Comparison of ENCODE assay signal across 7 mouse cellular contexts in genomic region chr12:102284618-102285159, GRCm38 (mm10). TPM values are rescaled to one million over a fixed set of nuclear protein-coding genes. Genes with fewer than 3 reads are reported as not detected.
DNase-seq lines count a peak whose midpoint lies in the region; ATAC-seq and TF ChIP-seq lines count a peak whose summit lies in the region.

No protein-coding gene starts in this region.

- peaks cover 41% of the 10 kb centered on the region for H3K4me1 ChIP-seq in liver, embryonic 11.5 days (replicated peaks; ENCODE audit: control insufficient read depth, insufficient read depth, low read length)
- peaks cover 45% of the 10 kb centered on the region for H3K4me1 ChIP-seq in heart, postnatal 0 days (ENCODE audit: control insufficient read depth, insufficient read depth)
- H3K4me1 ChIP-seq in liver, embryonic 12.5 days, result peaks cover 75% of the 10 kb centered on the region
- H3K4me1 ChIP-seq in neural tube, embryonic 15.5 days, result peaks cover 40% of the 10 kb centered on the region

- no peaks in the 10 kb centered on the region for H3K9me3 ChIP-seq in liver, embryonic 11.5 days (ENCODE audit: control insufficient read depth, low read length)
- H3K9me3 ChIP-seq in heart, postnatal 0 days (replicated peaks; ENCODE audit: control insufficient read depth, low read length), result no peaks in the 10 kb centered on the region
- no peaks in the 10 kb centered on the region for H3K9me3 ChIP-seq in liver, embryonic 12.5 days (replicated peaks)
- no peaks in the 10 kb centered on the region for H3K9me3 ChIP-seq in neural tube, embryonic 15.5 days (replicated peaks)

- no peak for DNase-seq in liver, embryonic 11.5 days (ENCODE audit: low spot score)
- no peak for DNase-seq in liver
- no peak for DNase-seq in heart, postnatal 0 days (ENCODE audit: low spot score)
- no peak for DNase-seq in adrenal gland, postnatal 4 days (ENCODE audit: low spot score in 2 of 2)
- no peak for DNase-seq in gastrocnemius, postnatal 4 days (ENCODE audit: low spot score in 2 of 2)

- no peak for TF ChIP-seq EP300 in heart, postnatal 0 days (IDR thresholded peaks at IDR 0.05; ENCODE audit: low read depth)

- H3K27me3 ChIP-seq in liver, embryonic 11.5 days (replicated peaks; ENCODE audit: control insufficient read depth, insufficient read depth, low read length), result no peaks in the 10 kb centered on the region
- no peaks in the 10 kb centered on the region for H3K27me3 ChIP-seq in heart, postnatal 0 days (ENCODE audit: control insufficient read depth, insufficient read depth, low read length)
- peaks cover 22% of the 10 kb centered on the region for H3K27me3 ChIP-seq in liver, embryonic 12.5 days (replicated peaks)
- 0 out of 2 replicates have a peak, but pooled peaks cover 2% of the 10 kb centered on the region for H3K27me3 ChIP-seq in neural tube, embryonic 15.5 days (replicated peaks)

- H3K36me3 ChIP-seq in liver, embryonic 11.5 days (ENCODE audit: control insufficient read depth, insufficient read depth, low read length), result no peaks in the 10 kb centered on the region
- no peaks in the 10 kb centered on the region for H3K36me3 ChIP-seq in heart, postnatal 0 days (replicated peaks; ENCODE audit: control insufficient read depth, insufficient read depth, low read length)
- H3K36me3 ChIP-seq in liver, embryonic 12.5 days, result no peaks in the 10 kb centered on the region
- H3K36me3 ChIP-seq in neural tube, embryonic 15.5 days, result no peaks in the 10 kb centered on the region

- no peak overlapping the region for H3K27ac ChIP-seq in liver, embryonic 11.5 days (ENCODE audit: low read depth, low read length)
- H3K27ac ChIP-seq in heart, postnatal 0 days (ENCODE audit: low read depth), result peak overlapping the region; percentile 79
- H3K27ac ChIP-seq in liver, embryonic 12.5 days, result no peak overlapping the region; the same call in 1 of the 2 replicates
- H3K27ac ChIP-seq in neural tube, embryonic 15.5 days (replicated peaks), result no peak overlapping the region

- 31% methylated on average over 3 of the region's 3 CpGs for WGBS in liver, embryonic 11.5 days
- 29% methylated on average over 3 of the region's 3 CpGs for WGBS in heart, postnatal 0 days
- 16% methylated on average over 3 of the region's 3 CpGs for WGBS in liver, embryonic 12.5 days (ENCODE audit: insufficient replicate concordance)
- 45% methylated on average over 3 of the region's 3 CpGs for WGBS in neural tube, embryonic 15.5 days

- H3K9ac ChIP-seq in liver, embryonic 11.5 days (ENCODE audit: low read depth, low read length), result no peak overlapping the region; the same call in 1 of the 2 replicates
- H3K9ac ChIP-seq in heart, postnatal 0 days (replicated peaks; ENCODE audit: low read depth, low read length), result peak overlapping the region; percentile 78; the same call in 1 of the 2 replicates
- no peak overlapping the region for H3K9ac ChIP-seq in liver, embryonic 12.5 days
- H3K9ac ChIP-seq in neural tube, embryonic 15.5 days (replicated peaks), result no peak overlapping the region

- TF ChIP-seq CTCF in heart, postnatal 0 days (IDR thresholded peaks at IDR 0.05; ENCODE audit: low read depth), result no peak

- peak overlapping the region; percentile 65 for H3K4me3 ChIP-seq in liver, embryonic 11.5 days (ENCODE audit: low read depth, low read length)
- H3K4me3 ChIP-seq in heart, postnatal 0 days (ENCODE audit: low read depth, low read length), result peak overlapping the region; percentile 68
- peak overlapping the region; percentile 61 for H3K4me3 ChIP-seq in liver, embryonic 12.5 days
- H3K4me3 ChIP-seq in neural tube, embryonic 15.5 days (replicated peaks), result peak overlapping the region; percentile 59; the same call in 1 of the 2 replicates

- ATAC-seq in liver, embryonic 11.5 days (replicated peaks; ENCODE audit: low FRiP score), result no peak
- no peak for ATAC-seq in heart, postnatal 0 days (ENCODE audit: insufficient read depth, low read depth)
- ATAC-seq in liver, embryonic 12.5 days, result no peak
- no peak for ATAC-seq in neural tube, embryonic 15.5 days (ENCODE audit: low FRiP score)

- peak overlapping the region; percentile 93 for H3K4me2 ChIP-seq in liver, embryonic 11.5 days
- peak overlapping the region; percentile 84 for H3K4me2 ChIP-seq in heart, postnatal 0 days (ENCODE audit: low read depth, low read length)
- peak overlapping the region; percentile 78 for H3K4me2 ChIP-seq in liver, embryonic 12.5 days
- H3K4me2 ChIP-seq in neural tube, embryonic 15.5 days, result peak overlapping the region; percentile 99

RNA-seq across cellular contexts. Expression of gene Rin3, which starts 1.8 kb away (rescaled TPM):
- polyA plus RNA-seq in liver, embryonic 11.5 days (2014; fragmentation: Nextera tagmentation; extraction: Ambion mirVana), result 10.2 and 12.9 TPM in 2 replicates
- 11.6 and 13.4 TPM in 2 replicates for total RNA-seq in heart, postnatal 0 days (2014; rRNA removed; ENCODE audit: low replicate concordance)
- 4.6 TPM in 2 replicates for polyA plus RNA-seq in heart, postnatal 0 days (2015; fragmentation: Nextera tagmentation; extraction: Ambion mirVana)
- polyA plus RNA-seq in liver, embryonic 12.5 days (2016; fragmentation: Nextera tagmentation; extraction: Ambion mirVana), result 5.8 and 10.3 TPM in 2 replicates
- 3.2 and 6.7 TPM in 2 replicates for polyA plus RNA-seq in neural tube, embryonic 15.5 days (2015; fragmentation: Nextera tagmentation; extraction: Ambion mirVana)
- total RNA-seq in adrenal gland, postnatal 4 days (2021), result 10 to 100 TPM; 16.7 to 19.8 TPM
- total RNA-seq in gastrocnemius, postnatal 4 days (2021), result 10 to 100 TPM; 29.7 to 33.1 TPM
